Mouse (Mus musculus): ENCODE data around the gene Wdr18. TPM values are rescaled to one million over a fixed set of nuclear protein-coding genes. Genes with fewer than 3 reads are reported as not detected.

Wdr18 gene
- total RNA-seq, 2 experiments from 2014 or later, result 21.7 to 24.0 TPM

- intact Hi-C loops (cut with DNase I), result no loop called here
- DNase-seq, result peak; percentile 89 to 93
Observed at GRCm38 (mm10) chr10:79926491-79927323, 33.2 kb upstream of the Wdr18 start, which contains the start of gene Arid3a. TSS of gene Arid3a (plus strand) at chr10:79927043.

- peak; percentile 55 to 57 for DNase-seq
- intact Hi-C loops (cut with DNase I), result no loop called here
Observed at GRCm38 (mm10) chr10:79927324-79928029, 32.5 kb upstream of the Wdr18 start.

GRCm38 (mm10) chr10:79928030-79928694 lies 31.8 kb upstream of the Wdr18 start:
- intact Hi-C loops (cut with DNase I), result no loop called here
- DNase-seq, result no peak

- no peak for DNase-seq
- intact Hi-C loops (cut with DNase I), result no loop called here
Observed at GRCm38 (mm10) chr10:79928907-79929701, 30.8 kb upstream of the Wdr18 start.

GRCm38 (mm10) chr10:79929967-79930825 lies 29.8 kb upstream of the Wdr18 start:
- intact Hi-C loops (cut with DNase I), result no loop called here
- no peak for DNase-seq

GRCm38 (mm10) chr10:79930826-79931186 lies 29.1 kb upstream of the Wdr18 start:
- intact Hi-C loops (cut with DNase I), result no loop called here
- no peak for DNase-seq

- intact Hi-C loops (cut with DNase I), result no loop called here
- DNase-seq, result no peak
Observed at GRCm38 (mm10) chr10:79931797-79932196, 28.2 kb upstream of the Wdr18 start.

- intact Hi-C loops (cut with DNase I), result no loop called here
- peak; percentile 79 to 85 for DNase-seq
Observed at GRCm38 (mm10) chr10:79932736-79933135, 27.2 kb upstream of the Wdr18 start.

- DNase-seq, result peak in 1 of 2 experiments; percentile 34
- intact Hi-C loops (cut with DNase I), result no loop called here
Observed at GRCm38 (mm10) chr10:79933145-79933679, 26.7 kb upstream of the Wdr18 start.

- DNase-seq, result no peak
- intact Hi-C loops (cut with DNase I), result no loop called here
Observed at GRCm38 (mm10) chr10:79933861-79934260, 26.1 kb upstream of the Wdr18 start.

- DNase-seq, result peak; percentile 88 to 91
- intact Hi-C loops (cut with DNase I), result no loop called here
Observed at GRCm38 (mm10) chr10:79934272-79934721, 25.7 kb upstream of the Wdr18 start.

GRCm38 (mm10) chr10:79934794-79935569 lies 25.0 kb upstream of the Wdr18 start:
- no peak for DNase-seq
- intact Hi-C loops (cut with DNase I), result no loop called here

GRCm38 (mm10) chr10:79936284-79936910 lies 23.6 kb upstream of the Wdr18 start:
- no peak for DNase-seq
- intact Hi-C loops (cut with DNase I), result no loop called here

GRCm38 (mm10) chr10:79936911-79937441 lies 23.0 kb upstream of the Wdr18 start:
- peak; percentile 83 to 86 for DNase-seq
- intact Hi-C loops (cut with DNase I), result no loop called here

GRCm38 (mm10) chr10:79937775-79938526 lies 22.0 kb upstream of the Wdr18 start:
- no peak for DNase-seq

GRCm38 (mm10) chr10:79940749-79941148 lies 19.2 kb upstream of the Wdr18 start:
- intact Hi-C loops (cut with DNase I), result no loop called here
- peak; percentile 32 to 36 for DNase-seq

More at GRCm38 (mm10) chr10:79937775-79938526, 22.0 kb upstream of the Wdr18 start:
- intact Hi-C loops (cut with DNase I), result no loop called here

GRCm38 (mm10) chr10:79942988-79943387 lies 17.0 kb upstream of the Wdr18 start:
- intact Hi-C loops (cut with DNase I), result no loop called here
- DNase-seq, result no peak

Measured in heart, postnatal 14 days (tissue).